Mouse (Mus musculus): ENCODE measurements around the gene Palmd. TPM values are rescaled to one million over a fixed set of nuclear protein-coding genes. Genes with fewer than 3 reads are reported as not detected.

Gene Palmd
- total and polyA plus RNA-seq, 2 experiments from 2014 or later, result 7.9 to 29.7 TPM

DNA sequence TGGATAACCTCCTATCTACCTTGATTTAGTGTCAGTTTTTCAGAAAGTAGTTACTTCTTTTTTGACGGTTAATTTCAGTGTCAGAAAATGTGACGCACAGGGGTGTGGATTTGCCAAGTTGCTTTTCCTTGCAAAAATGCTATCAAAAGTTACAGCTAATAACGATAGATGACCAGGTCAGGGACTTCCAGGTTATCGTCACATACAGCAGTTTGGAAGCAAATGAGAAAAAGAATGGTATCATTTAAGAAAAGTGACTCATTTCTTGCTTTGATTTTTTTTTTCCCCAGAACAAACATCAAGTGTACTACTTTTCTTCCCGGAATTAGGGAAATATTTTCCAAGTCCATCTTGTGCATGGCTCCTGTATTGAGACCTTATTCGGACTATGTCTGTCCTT lies 1.4 kb downstream of the Palmd start:
- Histone ChIP-seq H3K27me3 (ENCODE audit: control insufficient read depth, insufficient read depth, low read length) (no peaks in the 10 kb centered on the region), H3K27ac (ENCODE audit: low read depth) (peak overlapping the region; percentile 89), H3K4me2 (ENCODE audit: low read depth, low read length) (peak overlapping the region; percentile 63), H3K9me3 (replicated peaks; ENCODE audit: control insufficient read depth, low read length) (no peaks in the 10 kb centered on the region), H3K4me1 (ENCODE audit: control insufficient read depth, insufficient read depth) (peaks cover 13% of the 10 kb centered on the region), H3K9ac (replicated peaks; ENCODE audit: low read depth, low read length) (peak overlapping the region; percentile 75), H3K4me3 (ENCODE audit: low read depth, low read length) (peak overlapping the region; percentile 53), H3K36me3 (replicated peaks; ENCODE audit: control insufficient read depth, insufficient read depth, low read length) (no peaks in the 10 kb centered on the region)
- DNase-seq (ENCODE audit: low spot score) (no peak), ATAC-seq (ENCODE audit: insufficient read depth, low read depth) (no peak)
- 59% methylated on average over 6 of the region's 6 CpGs for WGBS
- TF ChIP-seq CTCF (IDR thresholded peaks at IDR 0.05; ENCODE audit: low read depth) (no peak), EP300 (IDR thresholded peaks at IDR 0.05; ENCODE audit: low read depth) (no peak)

DNA sequence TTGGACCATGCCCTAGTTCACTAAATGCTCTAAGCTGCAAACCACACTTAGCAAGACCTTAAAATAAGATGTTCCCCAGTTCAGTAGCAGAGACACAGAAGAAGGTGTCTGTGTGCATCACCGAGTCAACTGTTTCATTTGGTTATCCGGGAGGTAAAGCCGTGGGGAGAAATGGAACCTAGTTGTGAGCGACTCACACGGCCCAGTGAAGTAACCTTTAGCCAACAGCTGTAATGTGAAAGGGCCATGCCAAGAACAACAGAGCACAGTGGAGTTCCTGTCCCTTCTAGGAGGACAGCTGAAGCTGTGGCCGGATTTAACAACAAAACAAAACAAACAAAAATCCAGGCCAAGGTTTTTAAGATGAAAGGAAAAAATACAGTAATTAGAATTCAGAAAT lies 2.0 kb downstream of the Palmd start:
- Histone ChIP-seq H3K4me3 (ENCODE audit: low read depth, low read length) (peak overlapping the region; percentile 53), H3K27me3 (ENCODE audit: control insufficient read depth, insufficient read depth, low read length) (no peaks in the 10 kb centered on the region), H3K27ac (ENCODE audit: low read depth) (peak overlapping the region; percentile 89), H3K4me2 (ENCODE audit: low read depth, low read length) (peak overlapping the region; percentile 63), H3K9me3 (replicated peaks; ENCODE audit: control insufficient read depth, low read length) (no peaks in the 10 kb centered on the region), H3K36me3 (replicated peaks; ENCODE audit: control insufficient read depth, insufficient read depth, low read length) (no peaks in the 10 kb centered on the region), H3K4me1 (ENCODE audit: control insufficient read depth, insufficient read depth) (peaks cover 13% of the 10 kb centered on the region), H3K9ac (replicated peaks; ENCODE audit: low read depth, low read length) (peak overlapping the region; percentile 75; the same call in 1 of the 2 replicates)
- 30% methylated on average over 6 of the region's 6 CpGs for WGBS
- ATAC-seq (ENCODE audit: insufficient read depth, low read depth) (peak; percentile 58), DNase-seq (ENCODE audit: low spot score) (peak; percentile 78)
- no peak for TF ChIP-seq EP300 (IDR thresholded peaks at IDR 0.05; ENCODE audit: low read depth)
- no peak for TF ChIP-seq CTCF (IDR thresholded peaks at IDR 0.05; ENCODE audit: low read depth)

DNA sequence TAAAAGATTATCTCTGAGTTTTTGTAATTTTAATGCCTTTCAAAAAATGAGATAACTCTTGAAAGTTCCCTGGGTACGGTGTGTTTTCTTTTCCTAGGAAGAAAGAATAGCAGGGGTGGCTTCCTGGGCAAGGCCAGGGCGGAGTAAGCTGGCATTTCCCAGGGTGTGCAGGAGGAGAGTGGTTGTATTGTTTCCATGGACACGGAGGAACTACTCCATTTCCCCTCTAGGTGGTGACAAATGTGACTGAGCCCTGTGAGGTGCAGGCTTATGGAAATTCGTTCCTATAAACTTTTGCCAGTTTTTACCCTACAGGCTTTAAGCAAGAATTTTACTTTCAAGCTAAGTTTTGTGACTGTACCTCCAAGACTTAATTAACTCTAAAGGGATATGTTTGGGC lies 2.6 kb downstream of the Palmd start:
- TF ChIP-seq CTCF (IDR thresholded peaks at IDR 0.05; ENCODE audit: low read depth) (peak; percentile 65), EP300 (IDR thresholded peaks at IDR 0.05; ENCODE audit: low read depth) (no peak)
- H3K9me3 ChIP-seq (replicated peaks; ENCODE audit: control insufficient read depth, low read length), result no peaks in the 10 kb centered on the region
- no peaks in the 10 kb centered on the region for H3K27me3 ChIP-seq (ENCODE audit: control insufficient read depth, insufficient read depth, low read length)
- peaks cover 13% of the 10 kb centered on the region for H3K4me1 ChIP-seq (ENCODE audit: control insufficient read depth, insufficient read depth)
- peak overlapping the region; percentile 89 for H3K27ac ChIP-seq (ENCODE audit: low read depth)
- ATAC-seq (ENCODE audit: insufficient read depth, low read depth), result peak; percentile 83
- H3K4me2 ChIP-seq (ENCODE audit: low read depth, low read length), result peak overlapping the region; percentile 63
- H3K9ac ChIP-seq (replicated peaks; ENCODE audit: low read depth, low read length), result no peak overlapping the region
- 13% methylated on average over 4 of the region's 4 CpGs for WGBS
- H3K4me3 ChIP-seq (ENCODE audit: low read depth, low read length), result peak overlapping the region; percentile 53
- no peaks in the 10 kb centered on the region for H3K36me3 ChIP-seq (replicated peaks; ENCODE audit: control insufficient read depth, insufficient read depth, low read length)
- peak; percentile 90 for DNase-seq (ENCODE audit: low spot score)

DNA sequence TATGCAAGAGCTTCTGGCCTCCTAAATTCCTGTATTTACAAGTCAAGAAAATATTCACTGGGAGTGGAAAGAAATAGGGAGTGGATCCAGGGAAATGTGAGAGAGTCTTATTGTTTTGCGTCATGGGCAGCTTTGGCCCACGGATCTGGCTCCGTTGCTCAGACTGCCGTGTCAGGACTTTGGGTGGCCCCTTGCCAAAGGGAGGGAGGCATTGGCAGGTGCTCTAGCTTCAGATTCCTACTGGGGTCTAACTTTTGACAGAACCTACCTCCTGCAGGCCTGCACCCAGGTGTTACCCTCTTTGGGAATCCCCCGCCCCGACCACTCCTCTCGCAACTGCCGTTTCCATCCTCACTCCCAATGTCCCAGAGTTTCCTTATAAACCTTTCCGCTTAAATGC lies 4.4 kb downstream of the Palmd start:
- ATAC-seq (ENCODE audit: insufficient read depth, low read depth) (no peak), DNase-seq (ENCODE audit: low spot score) (peak; percentile 49)
- no peak overlapping the region for H3K9ac ChIP-seq (replicated peaks; ENCODE audit: low read depth, low read length)
- no peak for TF ChIP-seq CTCF (IDR thresholded peaks at IDR 0.05; ENCODE audit: low read depth)
- no peak for TF ChIP-seq EP300 (IDR thresholded peaks at IDR 0.05; ENCODE audit: low read depth)
- H3K4me1 ChIP-seq (ENCODE audit: control insufficient read depth, insufficient read depth), result peaks cover 13% of the 10 kb centered on the region
- H3K4me3 ChIP-seq (ENCODE audit: low read depth, low read length), result no peak overlapping the region
- H3K27ac ChIP-seq (ENCODE audit: low read depth), result peak overlapping the region; percentile 50
- H3K27me3 ChIP-seq (ENCODE audit: control insufficient read depth, insufficient read depth, low read length), result no peaks in the 10 kb centered on the region
- 55% methylated on average over 9 of the region's 9 CpGs for WGBS
- no peaks in the 10 kb centered on the region for H3K9me3 ChIP-seq (replicated peaks; ENCODE audit: control insufficient read depth, low read length)
- H3K4me2 ChIP-seq (ENCODE audit: low read depth, low read length), result peak overlapping the region; percentile 36
- H3K36me3 ChIP-seq (replicated peaks; ENCODE audit: control insufficient read depth, insufficient read depth, low read length), result no peaks in the 10 kb centered on the region

DNA sequence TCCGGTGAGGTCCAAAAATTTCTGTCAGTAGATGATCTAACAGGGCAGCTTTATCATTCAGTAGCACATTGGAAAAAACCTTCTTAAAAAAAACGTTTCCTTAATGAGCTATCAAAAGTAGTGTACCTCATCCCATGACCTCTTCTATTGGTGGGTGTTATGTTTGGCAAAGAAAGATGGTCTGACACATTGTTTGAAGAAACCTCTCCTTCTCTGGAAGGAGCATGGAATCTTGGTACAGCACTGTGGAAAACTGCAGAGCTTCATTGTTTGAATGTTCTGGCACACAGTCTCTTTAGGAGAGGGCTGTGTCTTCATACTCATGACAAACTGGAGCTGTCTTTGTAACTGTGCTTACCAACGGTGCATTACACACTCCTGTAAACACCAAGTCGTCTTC lies 5.6 kb downstream of the Palmd start:
- TF ChIP-seq CTCF (IDR thresholded peaks at IDR 0.05; ENCODE audit: low read depth), result no peak
- TF ChIP-seq EP300 (IDR thresholded peaks at IDR 0.05; ENCODE audit: low read depth), result no peak; the same call in 1 of the 2 replicates
- Histone ChIP-seq H3K4me3 (ENCODE audit: low read depth, low read length) (no peak overlapping the region), H3K4me1 (ENCODE audit: control insufficient read depth, insufficient read depth) (peaks cover 13% of the 10 kb centered on the region), H3K36me3 (replicated peaks; ENCODE audit: control insufficient read depth, insufficient read depth, low read length) (no peaks in the 10 kb centered on the region), H3K9ac (replicated peaks; ENCODE audit: low read depth, low read length) (no peak overlapping the region), H3K27me3 (ENCODE audit: control insufficient read depth, insufficient read depth, low read length) (no peaks in the 10 kb centered on the region), H3K9me3 (replicated peaks; ENCODE audit: control insufficient read depth, low read length) (no peaks in the 10 kb centered on the region), H3K27ac (ENCODE audit: low read depth) (peak overlapping the region; percentile 50), H3K4me2 (ENCODE audit: low read depth, low read length) (no peak overlapping the region)
- ATAC-seq (ENCODE audit: insufficient read depth, low read depth) (peak; percentile 48), DNase-seq (ENCODE audit: low spot score) (peak; percentile 80)
- WGBS, result 36% methylated on average over 4 of the region's 4 CpGs
